Mouse (Mus musculus): ENCODE results near the gene Rbm19.
A peak's percentile ranks its signal among the peaks of the same experiment; 100 is the strongest.

DNA sequence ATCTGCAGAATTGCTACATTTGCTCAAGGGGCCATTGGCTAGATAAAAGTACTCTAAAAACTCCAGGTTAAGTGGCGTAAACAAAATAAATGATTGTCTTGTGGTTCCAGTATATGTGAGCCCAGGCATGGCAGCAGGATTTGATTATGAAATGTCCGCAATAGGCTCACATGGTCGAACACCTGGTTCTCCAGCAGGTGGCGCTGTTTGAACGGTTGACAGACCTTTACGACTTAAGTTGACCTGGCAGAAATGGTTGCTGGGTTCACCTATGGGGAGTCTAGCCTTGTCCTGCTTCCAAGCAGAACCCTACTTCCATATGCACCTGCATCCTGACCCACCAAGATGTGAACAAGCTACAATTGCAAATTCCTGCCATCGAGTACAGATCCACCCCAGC lies 21.7 kb upstream of the Rbm19 start:
- TF ChIP-seq EP300 (IDR thresholded peaks at IDR 0.05; ENCODE audit: low read depth) (no peak), CTCF (IDR thresholded peaks at IDR 0.05; ENCODE audit: low read depth) (peak; percentile 46)

Measured in heart, postnatal 0 days (tissue).